Mouse (Mus musculus): ENCODE data around the gene P4htm.
"Not testable (repeated sequence)": the region's sequence is repeated elsewhere in the genome, so short reads cannot be mapped to it uniquely, and the experiment has no call there.

P4htm gene

DNA sequence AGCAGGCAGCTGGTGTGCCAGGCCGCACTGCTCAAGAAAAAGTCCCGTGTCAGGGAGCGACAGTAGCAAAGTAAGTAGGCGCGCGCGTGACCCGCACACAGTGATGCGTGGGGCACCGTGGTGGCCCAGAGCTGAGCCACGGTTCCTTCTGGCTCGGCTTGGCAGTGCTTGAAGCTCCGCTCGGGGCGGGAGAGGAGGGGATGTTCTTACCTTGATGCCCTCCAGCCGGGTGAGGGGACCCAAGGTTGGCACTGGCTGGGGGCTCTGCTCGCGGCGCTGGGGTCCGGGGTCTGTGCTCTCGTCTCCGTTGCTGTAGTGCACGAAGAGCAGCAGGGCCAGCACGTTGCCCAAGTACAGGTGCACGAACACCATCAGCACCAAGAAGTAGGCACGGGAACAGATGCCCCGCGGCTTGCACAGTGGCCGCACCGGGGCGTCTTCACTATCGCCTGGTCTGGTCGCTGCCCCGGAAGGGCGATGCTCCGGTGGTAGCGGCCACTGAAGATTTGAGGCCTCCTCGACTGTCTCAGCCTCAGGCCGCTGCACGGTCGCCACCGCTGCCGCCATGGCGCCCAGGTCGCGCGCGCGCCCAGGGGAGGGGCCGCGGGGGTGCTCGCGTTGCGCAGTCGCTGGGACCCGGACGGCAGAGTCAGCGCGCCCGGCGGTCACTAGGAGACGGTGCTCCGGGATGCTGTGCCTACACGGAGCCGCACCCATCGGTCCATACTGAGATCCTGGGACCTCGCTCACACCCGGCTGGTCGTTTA is at the start of gene P4htm:
TSS of gene P4htm (minus strand) at position 670 of the 767 bp plus-strand sequence.
- DNase-seq (ENCODE audit: low spot score in 2 of 2) = peak; percentile 31 to 40

DNA sequence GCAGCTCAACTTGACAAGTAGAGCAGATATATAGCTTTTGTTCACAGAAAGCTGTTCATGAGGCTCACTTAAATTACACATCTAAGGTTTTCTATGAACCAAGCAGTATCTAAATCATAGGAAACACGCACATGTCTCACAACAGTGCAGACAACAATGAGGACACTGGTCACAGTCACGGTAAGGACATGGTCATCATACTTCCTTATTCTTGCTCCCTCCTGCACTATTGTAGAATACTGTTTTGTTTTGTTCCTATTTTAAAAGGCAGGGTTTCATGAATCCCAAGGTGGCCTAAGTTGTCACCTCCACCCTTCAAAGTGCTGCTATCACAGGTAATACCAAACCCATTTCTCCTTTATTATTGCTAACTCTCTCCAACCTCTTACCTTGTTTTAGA is 42.4 kb upstream of the P4htm start:
- no peak for DNase-seq (ENCODE audit: low spot score in 2 of 2)

DNA sequence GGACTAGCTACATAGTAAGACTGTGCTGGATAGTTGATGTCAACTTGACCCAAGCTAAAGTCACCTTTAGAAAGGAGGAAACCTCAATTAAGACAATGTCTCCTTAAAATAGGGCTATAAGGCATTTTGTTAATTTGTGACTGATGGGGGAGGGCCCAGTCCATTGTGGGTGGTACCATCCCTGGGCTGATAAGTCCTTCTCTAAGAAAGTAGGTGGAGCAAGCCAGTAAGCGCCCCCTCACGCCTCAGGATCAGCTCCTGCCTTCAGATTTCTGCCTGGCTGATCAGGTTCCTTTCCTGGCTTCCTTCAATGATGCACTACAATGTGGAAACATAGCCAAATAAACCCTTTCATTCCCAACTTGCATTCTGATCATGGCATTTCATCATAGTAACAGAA is 37.9 kb upstream of the P4htm start:
- DNase-seq (ENCODE audit: low spot score in 2 of 2) = no peak

DNA sequence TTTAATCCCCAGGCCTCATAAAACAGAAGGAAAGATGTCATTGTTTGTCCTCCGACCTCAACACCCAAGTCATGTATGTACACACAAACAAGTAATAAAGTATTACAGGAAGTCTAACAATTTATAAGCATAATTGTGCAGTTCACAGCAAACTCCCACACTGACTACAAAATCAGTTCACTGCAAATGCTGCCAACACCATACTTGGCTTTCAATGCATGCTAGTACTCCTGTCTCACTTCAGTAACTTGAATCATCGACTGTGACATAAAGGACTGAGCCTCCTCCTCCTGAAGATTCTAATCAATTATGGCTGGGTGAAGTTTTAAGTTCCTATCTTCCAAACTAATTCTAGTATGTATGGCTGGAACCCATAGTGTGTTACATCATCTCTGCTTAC is 36.4 kb upstream of the P4htm start:
- no peak for DNase-seq (ENCODE audit: low spot score in 2 of 2)

DNA sequence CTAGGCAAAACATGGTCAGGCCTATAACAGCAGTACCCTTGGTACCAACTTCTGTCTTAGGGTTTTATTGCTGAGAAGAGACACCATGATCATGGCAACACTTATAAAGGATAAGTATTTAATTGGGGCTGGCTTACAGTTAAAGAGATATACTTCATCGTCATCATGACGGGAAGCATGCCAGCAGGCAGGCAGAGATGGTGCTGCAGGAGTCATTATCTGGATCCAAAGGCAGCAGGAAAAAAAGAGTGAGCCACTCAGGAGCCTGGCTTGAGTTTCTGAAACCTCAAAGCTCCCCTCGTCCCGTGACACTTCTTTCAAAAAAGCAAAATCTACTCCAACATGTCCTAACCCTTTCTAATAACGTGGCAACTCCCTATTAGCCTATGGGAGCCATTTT is 34.9 kb upstream of the P4htm start:
- DNase-seq (ENCODE audit: low spot score in 2 of 2) = no peak

DNA sequence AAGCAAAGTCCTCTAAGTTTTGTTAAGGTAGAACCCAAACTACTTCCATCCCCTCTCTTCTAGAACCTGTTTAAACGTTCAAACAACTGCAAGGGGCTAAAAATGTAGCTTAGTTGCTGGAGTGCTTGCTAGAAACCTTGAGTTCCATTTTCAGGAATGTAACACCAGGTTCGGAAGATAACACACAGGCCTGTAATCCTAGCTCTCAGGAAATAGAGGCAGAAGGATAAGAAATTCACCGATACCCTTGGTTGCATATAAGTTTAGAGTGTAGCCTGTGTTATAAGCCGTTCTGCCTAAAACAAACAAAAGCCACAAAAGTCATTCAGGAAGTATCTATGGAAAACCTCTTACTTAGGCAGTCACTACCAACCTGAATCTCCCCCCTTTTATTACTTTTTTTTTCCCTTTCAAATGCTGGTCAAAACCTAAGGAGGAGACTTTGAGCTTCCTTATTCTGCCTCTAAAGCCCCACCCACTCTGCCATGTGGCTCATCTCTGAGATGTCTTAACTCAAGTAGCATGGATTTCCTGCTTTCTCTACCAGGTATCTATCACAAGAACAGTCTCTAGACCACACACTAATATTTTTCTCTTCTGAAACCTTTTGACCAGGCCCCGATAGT is 34.3 kb upstream of the P4htm start:
- no peak for DNase-seq (ENCODE audit: low spot score in 2 of 2)

DNA sequence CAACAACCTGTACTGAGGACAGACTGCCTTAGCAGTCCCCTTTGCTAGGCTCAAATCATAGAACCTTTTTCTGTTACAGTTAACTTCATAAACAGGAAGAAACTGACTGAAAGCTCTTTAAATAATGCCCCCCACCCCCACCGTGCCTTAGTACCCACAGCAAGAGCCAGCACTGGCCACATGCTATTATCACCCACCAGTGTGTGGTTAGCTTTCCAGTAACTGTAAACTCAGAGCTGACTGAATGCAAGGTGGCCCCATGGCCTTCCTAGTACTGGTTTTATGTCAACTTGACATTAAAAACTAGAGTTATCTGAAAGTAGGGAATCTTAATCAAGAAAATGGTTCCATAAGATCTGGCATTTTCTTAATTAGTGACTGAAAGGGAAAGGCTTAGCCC is 33.2 kb upstream of the P4htm start:
- peak in 1 of 2 experiments; percentile 38 for DNase-seq (ENCODE audit: low spot score in 2 of 2)

DNA sequence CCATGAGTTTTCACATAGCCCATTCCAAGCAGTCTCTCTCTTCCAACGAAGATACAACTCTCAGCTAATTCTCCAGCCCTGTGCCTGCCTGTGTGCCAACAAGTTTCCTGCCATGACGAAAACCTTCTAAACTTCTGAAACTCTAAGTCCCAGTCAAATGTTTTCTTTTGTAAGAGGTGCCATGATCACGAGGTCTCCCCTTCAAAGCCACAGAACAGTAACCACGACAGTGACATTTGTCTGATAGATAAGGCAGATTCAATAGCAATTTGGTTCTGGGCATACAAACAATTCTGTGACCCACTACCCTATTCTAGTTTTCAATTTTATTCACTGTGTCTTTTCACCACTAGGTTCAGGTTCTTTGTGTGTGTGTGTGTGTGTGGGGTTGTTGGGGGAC is 30.7 kb upstream of the P4htm start:
- DNase-seq (ENCODE audit: low spot score in 2 of 2) = no peak

DNA sequence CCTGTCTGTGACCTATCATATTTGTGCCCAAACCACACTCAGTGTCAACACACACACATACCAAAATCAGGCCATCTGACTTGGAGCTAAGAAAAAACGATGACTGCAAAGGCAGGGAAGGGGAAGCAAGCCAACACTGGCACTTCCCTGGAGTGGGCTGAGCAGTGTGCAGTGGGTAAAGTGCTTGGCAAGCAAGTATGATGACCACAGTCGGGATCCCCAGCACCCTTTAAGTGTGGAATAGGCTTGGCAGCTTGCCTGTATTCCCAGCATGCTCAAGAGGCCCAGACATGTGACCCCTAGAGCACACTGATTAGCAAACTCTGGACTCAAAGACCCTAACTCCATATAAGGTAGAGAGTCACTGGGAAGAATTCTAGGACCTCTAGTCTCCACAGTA is 29.0 kb upstream of the P4htm start:
- DNase-seq (ENCODE audit: low spot score in 2 of 2) = no peak

DNA sequence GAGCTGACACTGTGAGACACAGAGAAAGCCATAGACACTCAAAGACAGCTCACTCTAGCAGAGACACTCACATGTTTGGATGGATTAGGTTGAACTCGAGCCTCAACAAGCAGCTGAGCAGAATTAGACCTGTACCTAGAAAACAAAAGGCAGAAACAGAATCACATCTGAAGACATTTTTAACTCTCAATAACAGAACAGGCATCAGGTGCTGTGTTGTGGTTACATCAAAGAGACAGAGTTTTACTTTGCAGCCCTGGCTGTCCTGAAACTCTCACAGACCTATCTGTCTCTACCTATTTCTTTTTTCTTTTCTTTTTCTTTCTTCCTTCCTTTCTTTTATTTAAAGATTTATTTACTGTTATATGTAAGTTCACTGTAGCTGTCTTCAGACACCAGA is 19.8 kb upstream of the P4htm start:
- no peak for DNase-seq (ENCODE audit: low spot score in 2 of 2)

DNA sequence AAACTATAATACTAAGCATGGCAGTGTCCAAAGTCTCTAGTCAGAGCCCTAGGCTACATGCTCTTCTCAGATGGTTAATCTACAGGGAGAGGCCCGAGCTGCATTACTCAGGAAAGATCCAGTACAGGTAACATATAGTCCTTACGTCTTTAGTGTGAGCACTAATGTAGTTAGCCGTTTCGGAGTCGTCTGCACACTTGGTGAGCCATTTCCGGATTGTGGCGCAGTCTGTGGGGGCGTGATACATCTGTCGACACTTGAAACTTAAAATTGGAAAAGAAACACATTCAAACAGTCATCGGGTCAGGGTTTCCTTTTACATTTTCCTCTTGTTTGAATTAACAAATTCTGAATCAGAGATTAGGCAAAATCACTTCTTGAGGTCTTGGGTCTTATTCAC is 14.0 kb upstream of the P4htm start:
- DNase-seq (ENCODE audit: low spot score in 2 of 2) = no peak

DNA sequence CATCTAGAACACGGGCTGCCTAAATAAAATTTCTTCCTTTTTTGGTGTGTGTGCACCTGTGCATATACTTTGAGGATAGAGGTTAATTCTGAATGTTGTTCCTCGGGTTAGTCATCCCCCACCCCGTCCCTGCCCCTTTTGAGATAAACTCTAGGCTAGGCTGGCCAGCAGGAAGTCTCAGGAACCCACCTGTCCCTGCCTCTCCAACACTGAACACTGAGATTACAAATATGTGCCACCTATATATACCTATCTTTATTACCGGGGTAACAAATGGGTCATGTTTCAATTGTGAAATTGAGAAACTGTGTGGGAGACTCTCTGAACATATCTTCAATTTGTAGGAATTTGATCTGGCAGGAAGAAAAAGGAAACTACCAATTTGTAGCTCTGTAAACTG is 11.4 kb upstream of the P4htm start:
- DNase-seq (ENCODE audit: low spot score in 2 of 2) = no peak

DNA sequence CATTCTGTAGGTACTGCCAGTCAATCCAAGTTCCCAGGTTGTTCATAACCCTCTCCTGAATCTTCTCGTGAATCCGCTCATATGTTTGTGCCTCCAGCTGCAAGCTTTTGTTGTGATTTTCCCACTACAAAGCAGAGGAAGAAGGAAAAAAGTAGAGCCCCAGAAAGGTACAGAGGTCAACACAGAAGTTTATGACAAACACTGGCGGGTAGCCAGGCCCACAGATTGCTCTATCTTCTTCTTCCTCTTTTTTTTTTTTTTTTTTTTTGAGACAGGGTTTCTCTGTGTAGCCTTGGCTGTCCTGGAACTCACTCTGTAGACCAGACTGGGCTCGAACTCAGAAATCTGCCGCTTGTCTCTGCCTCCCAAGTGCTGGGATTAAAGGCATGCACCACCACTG is 10.5 kb upstream of the P4htm start:
- DNase-seq (ENCODE audit: low spot score in 2 of 2) = not testable (repeated sequence)

DNA sequence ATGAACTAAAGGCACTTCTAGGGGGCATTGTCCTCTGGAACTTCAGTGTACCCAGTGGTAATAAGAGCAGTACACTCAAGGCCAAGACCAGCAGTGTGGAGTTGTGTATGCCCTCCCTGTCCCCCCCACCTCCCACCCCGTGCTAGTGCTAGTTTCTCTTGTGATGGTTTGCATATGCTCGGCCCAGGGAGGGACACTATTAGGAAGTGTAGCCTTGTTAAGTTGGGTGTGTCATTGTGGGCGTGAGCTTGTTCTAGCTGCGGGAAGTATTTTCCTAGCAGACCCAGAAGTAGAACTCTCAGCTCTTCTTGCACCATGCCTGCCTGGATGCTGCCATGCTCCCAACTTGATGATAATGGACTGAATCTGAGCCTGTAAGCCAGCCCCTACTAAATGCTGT is 4.5 kb upstream of the P4htm start:
- no peak for DNase-seq (ENCODE audit: low spot score in 2 of 2)

DNA sequence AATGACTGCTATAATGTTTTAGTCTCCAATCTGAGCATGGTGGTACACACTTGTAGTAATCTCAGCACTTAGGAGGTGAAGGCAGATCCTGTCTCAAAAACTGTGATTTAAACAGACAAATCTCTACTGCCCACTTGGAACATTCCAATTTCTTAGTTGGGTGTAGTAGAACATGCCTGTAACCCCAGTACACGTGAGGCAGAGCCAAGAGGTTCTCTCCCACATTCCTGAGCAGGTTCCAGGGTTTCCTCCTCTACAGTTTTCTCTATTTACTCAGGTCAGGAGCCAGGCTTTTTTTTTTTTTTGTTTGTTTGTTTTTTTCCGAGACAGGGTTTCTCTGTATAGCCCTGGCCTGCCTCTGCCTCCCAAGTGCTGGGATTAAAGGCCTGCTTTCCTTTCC is 2.5 kb upstream of the P4htm start:
- DNase-seq (ENCODE audit: low spot score in 2 of 2) = no peak

DNA sequence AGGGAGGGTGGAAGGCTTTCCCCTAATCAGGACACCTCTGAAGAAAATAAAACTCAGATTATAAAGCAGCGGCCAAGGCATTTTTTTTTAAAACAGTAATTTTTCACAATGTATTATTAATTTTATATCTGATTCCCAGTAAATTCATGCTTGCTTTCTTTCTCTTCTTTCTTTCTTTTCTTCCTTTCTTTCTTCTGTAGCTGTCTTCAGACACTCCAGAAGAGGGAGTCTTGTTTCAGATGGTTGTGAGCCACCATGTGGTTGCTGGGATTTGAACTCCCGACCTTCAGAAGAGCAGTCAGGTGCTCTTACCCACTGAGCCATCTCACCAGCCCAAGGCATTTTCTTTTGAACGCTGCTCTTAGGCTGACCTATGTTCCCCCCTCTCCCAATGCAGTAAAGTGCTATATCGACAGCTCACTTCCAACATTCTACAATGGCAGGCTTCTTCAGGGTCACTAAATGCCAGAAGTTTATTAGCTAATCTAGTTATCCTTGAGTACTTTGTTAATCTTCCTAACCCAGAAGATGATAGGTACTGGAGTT is 1.6 kb upstream of the P4htm start:
- DNase-seq (ENCODE audit: low spot score in 2 of 2) = no peak

DNA sequence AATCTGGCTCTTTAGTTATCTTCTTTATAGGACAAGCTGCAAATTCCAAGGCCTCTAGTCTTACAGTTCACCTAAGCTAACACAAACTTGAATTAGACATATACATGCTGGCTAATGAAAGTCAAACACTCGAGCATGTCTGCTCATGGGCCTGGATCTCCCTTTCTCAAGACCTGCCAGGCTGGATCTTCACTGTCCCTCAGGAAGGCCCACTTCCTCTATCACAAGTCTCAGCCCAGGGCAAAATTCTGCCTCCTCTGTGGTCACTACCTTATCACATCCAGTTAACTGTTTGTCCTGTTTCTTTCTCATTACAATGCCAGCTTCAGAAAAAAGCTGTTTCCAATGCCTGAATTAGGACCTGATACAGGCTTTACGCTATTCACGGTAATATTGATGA is 3.1 kb downstream of the P4htm start:
- DNase-seq (ENCODE audit: low spot score in 2 of 2) = no peak

DNA sequence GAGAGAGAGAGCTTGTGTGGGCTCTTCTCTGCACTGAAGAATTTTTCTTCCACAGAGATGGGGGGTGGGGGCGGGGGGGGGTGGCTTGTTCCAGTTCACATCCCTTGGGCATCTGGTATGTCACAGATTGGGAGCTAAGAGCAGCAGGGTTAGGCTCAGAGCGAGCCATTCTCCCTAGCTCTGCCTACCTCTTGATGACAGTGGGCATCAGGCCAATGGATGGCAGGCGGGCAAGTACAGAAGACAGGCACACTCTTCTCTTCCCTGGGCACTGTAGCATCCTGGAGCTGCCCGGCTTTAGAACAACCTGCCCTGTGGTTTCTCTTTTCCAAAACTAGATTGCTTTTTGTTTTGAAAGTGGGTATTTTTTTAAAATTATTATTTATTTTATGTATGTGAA is 6.0 kb downstream of the P4htm start:
- DNase-seq (ENCODE audit: low spot score in 2 of 2) = no peak

DNA sequence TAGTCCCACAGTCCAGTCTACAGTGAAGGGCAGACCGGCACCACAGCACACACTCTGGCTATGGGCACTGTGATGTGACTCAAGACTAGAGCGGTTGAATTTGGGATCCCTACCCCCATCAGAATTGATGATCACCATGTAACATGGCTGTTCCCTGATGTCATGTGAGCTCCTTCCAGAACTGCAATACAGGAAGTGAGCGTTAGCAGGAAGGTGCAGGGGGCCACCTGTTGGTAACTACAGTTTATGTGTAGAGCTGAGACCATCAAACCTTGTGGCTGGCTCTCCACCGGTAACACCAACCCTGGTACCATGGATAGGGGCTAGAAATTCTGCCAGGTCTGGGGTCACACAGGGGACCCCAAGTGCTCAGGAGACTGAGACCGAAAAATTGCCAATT is 8.2 kb downstream of the P4htm start:
- DNase-seq (ENCODE audit: low spot score in 2 of 2) = no peak

DNA sequence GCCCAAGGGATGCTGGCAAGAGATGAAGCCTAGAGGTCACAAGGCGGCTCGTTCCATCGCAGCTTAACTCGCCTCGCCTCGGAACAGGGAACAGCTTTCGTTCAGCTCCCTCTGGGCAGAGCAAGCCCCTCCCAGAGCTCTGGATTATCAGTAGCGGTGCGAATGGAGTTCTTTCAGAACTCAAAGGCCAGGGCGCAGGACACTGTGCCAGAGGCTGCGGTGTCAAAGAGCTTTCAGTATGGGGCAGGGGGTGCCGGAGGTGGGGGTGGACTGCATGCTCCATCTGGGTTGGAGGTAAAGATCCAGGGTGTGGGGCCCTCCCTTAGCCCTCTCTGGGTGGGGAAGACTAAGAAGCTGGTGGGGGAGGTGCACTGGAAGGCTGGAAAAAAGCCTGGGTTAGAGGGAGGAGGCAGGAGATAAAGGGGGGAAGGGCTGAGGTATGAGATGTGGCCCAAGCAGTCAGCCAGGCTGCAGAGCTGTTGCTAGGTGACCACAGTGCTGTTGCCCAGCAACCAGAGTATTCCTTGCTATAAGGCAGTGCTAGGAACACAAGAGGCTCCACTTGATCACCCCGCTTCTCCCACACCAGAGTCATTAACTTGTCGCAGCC is 9.8 kb downstream of the P4htm start:
- no peak for DNase-seq (ENCODE audit: low spot score in 2 of 2)

DNA sequence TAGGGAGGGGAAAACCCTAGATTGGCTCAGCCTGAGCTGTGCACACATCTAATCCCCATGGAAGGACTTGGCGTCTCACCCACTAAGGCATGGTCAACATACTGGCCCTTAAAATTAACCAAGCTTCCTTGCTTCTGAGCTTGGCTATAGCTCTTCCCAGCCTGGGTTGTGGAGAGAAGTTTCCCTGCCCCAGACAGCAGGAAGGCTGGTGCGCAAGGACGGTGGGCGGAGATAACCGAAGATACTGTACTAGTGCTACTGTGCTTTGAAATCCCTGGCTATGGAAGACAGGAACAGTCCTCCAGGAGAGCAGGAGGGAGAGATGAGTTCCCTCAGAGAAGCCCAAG is 18.1 kb downstream of the P4htm start:
- DNase-seq (ENCODE audit: low spot score in 2 of 2) = no peak

DNA sequence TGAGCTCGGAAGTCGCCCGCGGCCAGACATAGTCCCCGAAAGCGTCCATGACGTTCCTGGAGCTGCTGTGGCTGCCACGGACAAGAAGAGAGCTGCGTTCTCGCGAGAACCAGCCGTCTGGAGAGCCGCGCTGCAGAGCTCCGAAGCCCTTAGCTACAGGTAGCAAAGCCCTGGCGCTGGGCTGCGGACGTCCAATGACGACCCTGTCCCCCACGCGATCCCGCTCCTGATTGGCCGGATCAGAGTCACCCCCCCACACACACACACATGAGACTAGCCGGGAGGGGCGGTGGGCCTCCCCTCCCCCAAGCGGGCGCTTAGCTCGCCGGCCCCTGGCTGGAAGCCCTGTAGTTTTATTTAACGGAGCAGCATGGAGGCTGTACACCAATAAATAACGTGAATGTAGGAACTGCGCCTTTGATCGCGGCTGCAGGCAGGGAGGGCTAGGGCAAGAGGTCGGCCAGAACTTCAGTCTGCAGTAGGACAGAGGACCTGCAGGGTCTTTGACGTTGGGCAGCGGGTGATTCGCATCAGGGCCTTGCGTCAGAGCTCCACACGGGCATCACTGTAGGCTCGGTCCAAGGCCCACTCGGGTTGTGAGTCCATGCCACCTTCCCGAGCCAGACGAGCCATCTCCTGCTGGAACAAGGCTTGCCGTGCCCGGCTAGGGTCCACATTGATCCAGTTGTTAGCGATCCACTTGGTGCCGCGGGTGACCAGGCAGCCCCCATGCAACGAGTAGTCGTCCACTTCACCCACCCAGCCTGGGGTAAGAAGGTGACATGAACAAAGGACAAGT is 18.7 kb downstream of the P4htm start, which contains the start of gene Wdr6:
TSS of gene Wdr6 (minus strand) at position 195 of the 799 bp plus-strand sequence.
- peak; percentile 85 to 91 for DNase-seq (ENCODE audit: low spot score in 2 of 2)
